Mouse (Mus musculus) c-Kit-positive CD71-negative TER-119-negative erythroid progenitor cells, embryonic 14.5 days (primary cell): ENCODE results near the gene Colca2.
A peak's percentile ranks its signal among the peaks of the same experiment; 100 is the strongest.

Source experiments
- DNase-seq: peaks from one replicate; pipeline ENCODE4 v3.0.0-alpha.2; 2013; ENCODE audit warnings: low read depth

Gene Colca2

DNA sequence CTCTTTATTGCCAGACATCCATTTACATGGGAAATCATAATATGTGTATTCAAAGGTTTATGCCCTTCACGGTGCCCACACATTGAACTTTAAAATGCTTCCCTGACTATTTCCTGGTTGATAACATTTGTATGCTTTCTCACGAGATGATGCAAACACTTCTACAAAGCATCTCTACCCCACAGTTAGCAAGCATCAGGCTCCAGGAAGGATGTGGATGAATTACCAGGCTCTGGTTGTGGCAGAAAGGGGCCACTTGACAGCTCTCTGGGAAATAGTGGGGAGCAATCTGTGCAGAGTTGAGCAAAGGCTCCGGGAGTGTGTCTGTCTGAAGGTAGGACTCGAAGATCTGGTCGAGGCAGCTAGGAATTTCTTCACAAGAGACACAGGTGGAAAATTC, 6.3 kb downstream of the Colca2 start:
- no peak for DNase-seq

DNA sequence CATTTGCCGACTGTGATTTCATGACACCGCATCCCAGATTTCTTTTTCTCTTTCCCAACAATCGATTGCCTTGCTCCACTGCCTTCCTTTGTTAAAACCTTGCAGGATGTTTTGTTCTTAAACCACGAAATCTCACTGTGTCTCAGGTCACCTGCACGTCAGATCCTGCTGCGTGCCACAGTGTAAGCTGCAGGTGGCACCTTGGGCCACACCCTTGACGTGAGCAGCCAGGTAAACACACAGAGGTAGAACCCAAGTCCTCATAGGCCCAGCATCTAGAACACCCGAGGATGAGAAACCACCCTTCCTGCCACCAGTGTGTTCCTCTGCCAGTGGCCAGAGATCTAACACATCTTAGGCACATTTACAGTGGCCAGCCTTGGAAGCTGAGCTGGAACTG, 7.3 kb downstream of the Colca2 start:
- DNase-seq, result no peak

DNA sequence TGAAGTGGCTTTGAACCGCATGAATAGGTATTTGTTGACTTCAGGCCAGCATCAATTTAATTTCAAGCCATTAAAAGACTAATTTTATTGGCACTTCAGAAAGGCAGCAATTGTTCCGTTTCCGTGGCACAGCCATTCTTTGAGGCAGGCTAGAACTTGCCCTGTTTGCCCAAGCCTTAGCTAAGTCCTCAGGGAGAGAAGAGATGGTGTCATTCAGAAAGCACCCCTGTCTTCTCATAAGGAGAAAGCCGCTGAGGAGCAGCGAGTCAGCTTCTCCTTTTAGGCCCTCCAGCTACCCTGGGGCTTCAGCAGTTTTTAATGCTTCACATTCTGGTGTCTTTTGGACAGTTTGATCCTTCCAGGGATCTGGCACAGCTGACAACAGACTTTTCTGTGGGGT, 9.5 kb downstream of the Colca2 start:
- DNase-seq, result no peak

DNA sequence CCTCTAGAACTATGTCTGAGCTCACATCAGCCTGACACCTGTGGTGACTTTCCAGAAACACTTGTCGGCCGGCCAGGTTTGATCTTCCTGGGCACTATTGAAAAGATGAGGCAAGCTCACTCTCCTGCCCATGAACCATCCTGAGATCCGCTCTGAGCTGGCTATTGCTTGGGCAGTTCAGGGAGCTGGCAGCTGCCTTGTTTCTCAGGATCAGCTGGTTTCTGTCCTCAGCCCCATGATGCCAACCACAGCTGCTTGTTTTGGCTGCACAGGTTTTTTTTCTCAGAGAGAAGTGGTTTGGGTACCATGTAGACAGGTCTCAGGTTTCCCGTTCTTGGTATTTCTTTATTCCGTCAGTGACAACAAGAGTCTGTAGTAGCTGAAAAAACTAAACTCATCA, 19.9 kb downstream of the Colca2 start:
- DNase-seq, result no peak

DNA sequence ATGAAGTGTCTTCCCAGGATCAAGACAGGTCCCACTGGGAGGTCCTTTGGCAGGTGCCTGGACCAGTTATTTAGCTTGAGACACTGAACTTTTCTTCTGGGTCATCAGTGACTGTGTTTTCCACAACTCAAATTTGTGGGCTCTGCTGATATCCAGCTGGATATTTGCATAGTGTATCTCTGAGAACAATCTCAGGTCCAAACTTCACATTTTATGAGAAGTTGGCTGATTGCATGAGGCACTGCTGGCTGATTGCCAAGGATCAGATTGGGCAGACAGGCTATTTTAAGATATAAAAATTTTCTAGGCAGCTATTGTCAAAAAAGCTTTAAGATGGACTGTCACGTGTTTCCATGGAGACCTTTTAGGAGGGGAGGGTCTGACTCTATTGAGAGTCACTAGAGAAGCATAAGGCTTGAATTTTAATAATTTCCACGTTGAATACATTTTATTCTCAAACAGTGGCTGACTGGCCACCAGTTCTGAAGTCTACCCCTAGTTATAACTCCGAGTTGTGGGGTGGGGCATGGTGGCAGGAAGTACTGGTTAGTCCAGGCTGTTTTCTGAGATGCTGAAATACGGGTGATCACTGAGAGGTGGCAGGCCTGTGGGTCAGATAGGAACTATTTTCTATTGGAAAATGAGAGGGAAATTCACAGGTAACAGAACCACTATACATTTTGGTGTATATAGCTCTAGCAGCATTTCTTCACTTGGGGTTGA, 21.4 kb downstream of the Colca2 start:
- DNase-seq, result no peak

DNA sequence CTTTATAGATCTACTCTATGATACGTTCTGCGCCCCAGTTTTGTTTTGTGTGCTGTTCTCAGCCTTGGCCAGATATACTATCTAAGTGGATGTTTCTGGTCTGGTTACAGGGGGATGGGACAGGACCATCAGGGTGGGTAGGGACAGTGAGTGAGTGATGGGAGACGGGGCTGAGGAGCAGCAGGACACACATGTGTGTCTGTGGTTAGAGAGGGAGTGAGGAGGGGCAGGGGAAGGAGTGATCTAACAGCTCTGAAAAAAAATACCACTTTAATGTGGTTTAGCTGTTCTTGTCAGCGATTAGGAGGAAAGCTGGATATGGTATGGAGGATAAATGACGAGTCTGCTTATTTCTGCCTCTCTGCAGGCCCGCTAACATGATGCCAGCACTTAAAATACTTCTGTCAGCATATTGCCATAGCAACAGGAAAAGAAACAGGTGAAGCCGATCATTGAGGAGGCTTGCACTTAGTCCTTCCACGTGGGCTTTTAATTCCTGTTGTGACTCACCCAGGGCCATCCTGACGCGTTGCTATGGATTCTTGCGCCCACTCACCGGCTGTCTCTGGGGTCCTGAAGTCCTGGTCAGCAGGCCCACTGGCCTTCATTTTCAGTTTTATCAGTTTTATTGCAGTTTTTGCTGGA, 39.5 kb downstream of the Colca2 start:
- peak; percentile 14 for DNase-seq

DNA sequence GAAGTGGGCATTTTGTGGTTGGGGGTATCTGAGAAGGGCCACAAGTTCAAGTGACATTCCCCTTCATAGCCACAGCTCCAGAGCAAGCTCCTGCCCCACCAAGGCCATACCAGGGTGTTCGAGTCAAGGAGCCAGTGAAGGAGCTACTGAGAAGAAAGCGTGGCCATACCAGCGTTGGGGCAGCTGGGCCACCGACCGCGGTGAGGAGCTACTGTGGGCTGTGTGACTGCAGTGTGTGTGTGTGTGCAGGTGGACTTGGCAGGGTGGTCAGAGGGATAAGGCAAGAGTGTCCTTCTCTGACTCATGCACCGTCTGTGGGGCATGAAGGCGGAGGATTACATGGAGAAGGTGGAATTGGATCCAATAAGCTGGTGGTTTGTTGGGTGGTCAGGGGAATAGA, 46.2 kb downstream of the Colca2 start:
- DNase-seq, result no peak

DNA sequence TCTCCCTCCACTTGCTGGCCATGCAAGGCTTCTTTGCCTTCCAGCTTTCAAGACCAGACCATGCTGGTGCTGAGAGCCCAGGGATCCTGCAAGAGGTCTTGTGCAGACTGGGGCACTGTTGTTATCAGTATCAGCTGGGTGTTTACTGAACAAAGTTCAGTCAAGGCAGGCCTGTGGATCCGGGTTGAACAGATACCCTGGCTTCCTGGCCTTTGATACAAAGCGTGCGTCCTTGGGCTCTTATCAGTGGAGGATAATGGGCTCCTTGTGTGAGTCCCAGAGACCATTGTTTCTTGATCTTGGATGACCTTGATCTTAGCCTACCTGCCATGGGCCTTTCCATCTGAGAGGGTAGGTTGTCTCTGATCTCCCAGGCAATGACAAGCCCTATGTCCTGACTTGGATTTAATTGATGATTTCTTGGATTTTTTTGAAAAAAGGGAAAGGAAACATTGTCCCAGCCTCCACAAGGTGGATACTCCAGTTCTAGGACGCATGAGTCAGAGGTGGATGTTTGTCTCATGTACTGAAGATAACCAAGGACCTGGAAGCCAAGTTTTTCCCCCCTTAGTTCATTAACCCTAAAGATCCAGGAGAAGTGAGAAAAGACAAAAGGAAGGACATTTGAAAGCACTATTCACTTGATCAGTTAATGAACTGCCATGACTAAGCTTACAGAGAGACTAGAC, 47.5 kb downstream of the Colca2 start:
- DNase-seq, result no peak

DNA sequence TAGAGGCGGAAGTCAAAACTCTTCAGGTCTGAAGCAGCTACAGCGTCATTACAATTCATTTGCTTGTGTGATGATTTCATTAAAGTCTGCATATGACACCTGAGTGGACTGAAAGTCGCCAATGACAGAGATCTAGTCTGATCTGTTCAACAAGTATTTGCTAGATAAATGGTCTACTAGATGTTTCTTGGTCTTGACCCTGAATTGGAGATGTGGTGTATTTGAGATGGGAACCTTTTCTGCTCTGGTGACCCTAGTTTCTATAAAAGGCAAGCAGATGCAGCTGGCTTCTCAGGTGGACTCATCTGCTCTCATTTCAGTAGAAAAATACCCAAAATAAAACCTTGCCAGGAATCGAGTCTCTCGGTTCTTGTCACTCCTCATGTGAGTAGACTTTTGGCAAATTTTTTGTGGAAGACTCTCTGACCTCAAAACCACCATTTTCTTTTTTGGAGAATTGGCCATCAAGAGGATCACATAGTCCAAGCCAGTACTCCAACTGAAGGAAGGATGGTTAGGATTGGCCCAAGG, 52.7 kb downstream of the Colca2 start:
- no peak for DNase-seq
